ENCODE assay signal across 11 mouse cellular contexts in genomic region chr8:84738715-84739400, GRCm38 (mm10). TPM values are rescaled to one million over a fixed set of nuclear protein-coding genes. Genes with fewer than 3 reads are reported as not detected.
DNase-seq lines count a peak whose midpoint lies in the region; ATAC-seq lines count a peak whose summit lies in the region.
"Had no signal": no experiment of that assay in that cellular context is flagged by ENCODE, and none has a peak within 500 bp of the region (broad histone marks: within the 10 kb centered on the region; RNA-seq: fewer than 3 reads in every experiment).

No protein-coding gene starts in this region.

- H3K4me1 ChIP-seq in kidney, embryonic 15.5 days: peaks cover 62% of the 10 kb centered on the region
- H3K4me1 ChIP-seq in embryonic facial prominence, embryonic 10.5 days: peaks cover 85% of the 10 kb centered on the region
- peaks cover 100% of the 10 kb centered on the region for H3K4me1 ChIP-seq in forebrain, embryonic 13.5 days
- H3K4me1 ChIP-seq in limb, embryonic 15.5 days: peaks cover 100% of the 10 kb centered on the region

- no peak overlapping the region; the same call in 1 of the 2 replicates for H3K4me2 ChIP-seq in kidney, embryonic 15.5 days
- peak overlapping the region; percentile 50 for H3K4me2 ChIP-seq in forebrain, embryonic 13.5 days
- 0 out of 2 replicates have a peak overlapping the region, but pooled peaks have one; percentile 1 for H3K4me2 ChIP-seq in limb, embryonic 15.5 days

- no peak for DNase-seq in kidney, postnatal 25 days
- DNase-seq in embryonic facial prominence, embryonic 10.5 days (ENCODE audit: low spot score): no peak
- no peak for DNase-seq in gastrocnemius, postnatal 4 days (ENCODE audit: low spot score in 2 of 2)
- no peak for DNase-seq in kidney, postnatal 36 days
- no peak for DNase-seq in cerebellum, adult 9-11 months
- DNase-seq: adrenal gland, postnatal 14 days; lung, postnatal 36 days had no signal

- 0 out of 2 replicates have a peak overlapping the region, but pooled peaks have one; percentile 14 for H3K9ac ChIP-seq in kidney, embryonic 15.5 days
- peak overlapping the region; percentile 53 for H3K9ac ChIP-seq in forebrain, embryonic 13.5 days
- H3K9ac ChIP-seq in limb, embryonic 15.5 days: peak overlapping the region; percentile 10; the same call in 1 of the 2 replicates

- H3K27ac ChIP-seq in kidney, embryonic 15.5 days: no peak overlapping the region
- H3K27ac ChIP-seq in embryonic facial prominence, embryonic 10.5 days (replicated peaks): peak overlapping the region; percentile 76
- H3K27ac ChIP-seq in forebrain, embryonic 13.5 days: peak overlapping the region; percentile 74
- peak overlapping the region; percentile 97 for H3K27ac ChIP-seq in limb, embryonic 15.5 days

- no peak for ATAC-seq in kidney, embryonic 15.5 days (replicated peaks; ENCODE audit: low FRiP score)
- no peak for ATAC-seq in forebrain, embryonic 13.5 days
- ATAC-seq in limb, embryonic 15.5 days (ENCODE audit: insufficient number of reproducible peaks, low FRiP score, low TSS enrichment, low read depth): no peak

- no peaks in the 10 kb centered on the region for H3K9me3 ChIP-seq in kidney, embryonic 15.5 days (replicated peaks)
- no peaks in the 10 kb centered on the region for H3K9me3 ChIP-seq in embryonic facial prominence, embryonic 10.5 days
- H3K9me3 ChIP-seq in forebrain, embryonic 13.5 days (replicated peaks): no peaks in the 10 kb centered on the region
- no peaks in the 10 kb centered on the region for H3K9me3 ChIP-seq in limb, embryonic 15.5 days
- H3K9me3 ChIP-seq: G1E had no signal

- 56% methylated on average over 10 of the region's 10 CpGs for WGBS in kidney, embryonic 15.5 days
- 25% methylated on average over 10 of the region's 10 CpGs for WGBS in embryonic facial prominence, embryonic 10.5 days
- 34% methylated on average over 10 of the region's 10 CpGs for WGBS in forebrain, embryonic 13.5 days
- 42% methylated on average over 10 of the region's 10 CpGs for WGBS in limb, embryonic 15.5 days

- peaks cover 96% of the 10 kb centered on the region for H3K27me3 ChIP-seq in kidney, embryonic 15.5 days
- H3K27me3 ChIP-seq in embryonic facial prominence, embryonic 10.5 days (replicated peaks; ENCODE audit: low read depth, poor library complexity, severe bottlenecking): peaks cover 100% of the 10 kb centered on the region
- peaks cover 47% of the 10 kb centered on the region for H3K27me3 ChIP-seq in forebrain, embryonic 13.5 days
- H3K27me3 ChIP-seq in limb, embryonic 15.5 days: no peaks in the 10 kb centered on the region

- H3K4me3 ChIP-seq in kidney, embryonic 15.5 days (replicated peaks): no peak overlapping the region
- peak overlapping the region; percentile 34; the same call in 1 of the 2 replicates for H3K4me3 ChIP-seq in embryonic facial prominence, embryonic 10.5 days
- H3K4me3 ChIP-seq in forebrain, embryonic 13.5 days: no peak overlapping the region
- no peak overlapping the region for H3K4me3 ChIP-seq in limb, embryonic 15.5 days

- H3K36me3 ChIP-seq in kidney, embryonic 15.5 days: no peaks in the 10 kb centered on the region
- H3K36me3 ChIP-seq in embryonic facial prominence, embryonic 10.5 days (replicated peaks): no peaks in the 10 kb centered on the region
- peaks cover 9% of the 10 kb centered on the region for H3K36me3 ChIP-seq in forebrain, embryonic 13.5 days (ENCODE audit: poor library complexity, severe bottlenecking)
- H3K36me3 ChIP-seq in limb, embryonic 15.5 days: 0 out of 2 replicates have a peak, but pooled peaks cover 3% of the 10 kb centered on the region

RNA-seq across cellular contexts. Expression of gene G430095P16Rik, which starts 16.1 kb away (rescaled TPM):
- polyA plus RNA-seq in kidney, embryonic 15.5 days (2015; fragmentation: Nextera tagmentation; extraction: Ambion mirVana): 1.9 and 2.3 TPM in 2 replicates
- 1.6 and 3.6 TPM in 2 replicates for polyA plus RNA-seq in embryonic facial prominence, embryonic 10.5 days (2016; fragmentation: Nextera tagmentation; extraction: Ambion mirVana)
- polyA plus RNA-seq in forebrain, embryonic 13.5 days (2015; fragmentation: Nextera tagmentation; extraction: Ambion mirVana): 3.7 and 3.8 TPM in 2 replicates
- 3.8 and 5.5 TPM in 2 replicates for polyA plus RNA-seq in limb, embryonic 15.5 days (2015; fragmentation: Nextera tagmentation; extraction: Ambion mirVana)
- total RNA-seq in gastrocnemius, postnatal 4 days (2021): 10 to 100 TPM in 1 of 2 experiments, 1 to 10 TPM in 1; 7.8 to 10.2 TPM

RNA-seq across cellular contexts. Expression of gene Lyl1, which starts 37.6 kb away (rescaled TPM):
- polyA plus RNA-seq in kidney, embryonic 15.5 days (2015; fragmentation: Nextera tagmentation; extraction: Ambion mirVana): 7.6 and 7.8 TPM in 2 replicates
- 4.3 and 5.5 TPM in 2 replicates for polyA plus RNA-seq in embryonic facial prominence, embryonic 10.5 days (2016; fragmentation: Nextera tagmentation; extraction: Ambion mirVana)
- 1.9 and 2.1 TPM in 2 replicates for polyA plus RNA-seq in forebrain, embryonic 13.5 days (2015; fragmentation: Nextera tagmentation; extraction: Ambion mirVana)
- 5.6 and 6.0 TPM in 2 replicates for polyA plus RNA-seq in limb, embryonic 15.5 days (2015; fragmentation: Nextera tagmentation; extraction: Ambion mirVana)
- total RNA-seq in gastrocnemius, postnatal 4 days (2021): 1 to 10 TPM; 6.0 to 7.1 TPM

RNA-seq across cellular contexts. Expression of gene Nacc1, which starts 51.2 kb away (rescaled TPM):
- polyA plus RNA-seq in kidney, embryonic 15.5 days (2015; fragmentation: Nextera tagmentation; extraction: Ambion mirVana): 23.9 and 25.6 TPM in 2 replicates
- polyA plus RNA-seq in embryonic facial prominence, embryonic 10.5 days (2016; fragmentation: Nextera tagmentation; extraction: Ambion mirVana): 30.4 and 30.8 TPM in 2 replicates
- polyA plus RNA-seq in forebrain, embryonic 13.5 days (2015; fragmentation: Nextera tagmentation; extraction: Ambion mirVana): 16.1 and 18.6 TPM in 2 replicates
- 13.5 and 13.8 TPM in 2 replicates for polyA plus RNA-seq in limb, embryonic 15.5 days (2015; fragmentation: Nextera tagmentation; extraction: Ambion mirVana)
- 10 to 100 TPM; 44.9 to 45.6 TPM for total RNA-seq in gastrocnemius, postnatal 4 days (2021)

RNA-seq across cellular contexts. Expression of gene Trmt1, which starts 52.8 kb away (rescaled TPM):
- polyA plus RNA-seq in kidney, embryonic 15.5 days (2015; fragmentation: Nextera tagmentation; extraction: Ambion mirVana): 68.7 and 73.8 TPM in 2 replicates
- polyA plus RNA-seq in embryonic facial prominence, embryonic 10.5 days (2016; fragmentation: Nextera tagmentation; extraction: Ambion mirVana): 69.1 and 71.2 TPM in 2 replicates
- polyA plus RNA-seq in forebrain, embryonic 13.5 days (2015; fragmentation: Nextera tagmentation; extraction: Ambion mirVana): 53.5 and 59.1 TPM in 2 replicates
- polyA plus RNA-seq in limb, embryonic 15.5 days (2015; fragmentation: Nextera tagmentation; extraction: Ambion mirVana): 63.3 and 64.5 TPM in 2 replicates
- total RNA-seq in gastrocnemius, postnatal 4 days (2021): 10 to 100 TPM; 50.5 to 53.8 TPM
